In the genomic region with DNA sequence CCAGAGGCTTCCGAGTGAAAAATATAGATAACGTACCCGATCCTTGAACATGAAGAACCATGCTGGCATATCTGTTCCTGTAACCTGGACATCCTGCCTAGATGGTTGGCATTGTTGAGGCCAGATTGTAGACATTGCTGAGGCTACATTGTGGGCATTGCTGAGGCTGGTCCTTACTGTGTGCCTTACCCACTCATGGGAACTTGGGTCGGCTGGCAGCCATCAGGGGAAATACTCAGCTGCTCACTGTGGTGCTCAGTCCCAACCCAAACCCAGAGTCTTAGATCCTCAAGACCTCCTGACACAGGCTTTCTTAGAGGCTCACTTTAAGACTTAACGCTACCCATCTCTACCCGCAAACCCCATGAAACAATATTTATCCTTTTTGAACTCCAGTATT, we compare ENCODE assay signal across 29 mouse cellular contexts.
"Had no signal": no experiment of that assay in that cellular context is flagged by ENCODE, and none has a peak within 500 bp of the region (broad histone marks: within the 10 kb centered on the region; RNA-seq: fewer than 3 reads in every experiment).

No protein-coding gene starts in this region.

- H3K4me3 ChIP-seq: limb, embryonic 10.5 days; limb, embryonic 12.5 days; limb, embryonic 13.5 days; limb, embryonic 15.5 days; liver, embryonic 12.5 days; liver, embryonic 13.5 days; liver, embryonic 15.5 days; lung, embryonic 15.5 days; megakaryocyte, embryonic 14.5 days; midbrain, embryonic 10.5 days; midbrain, embryonic 12.5 days; midbrain, embryonic 13.5 days; midbrain, embryonic 15.5 days; neural tube, embryonic 12.5 days had no signal

- DNase-seq: left cerebral cortex, postnatal 4 days; liver; liver, embryonic 13.5 days; liver, postnatal 0 days; lung, adult 18-20 months; lung, adult 2 months; lung, embryonic 14.5 days; lung, postnatal 10 days; lung, postnatal 14 days; lung, postnatal 36 days; lung, postnatal 4 days; midbrain, embryonic 14.5 days had no signal

- H3K27ac ChIP-seq: limb, embryonic 10.5 days; limb, embryonic 12.5 days; limb, embryonic 13.5 days; limb, embryonic 15.5 days; liver, embryonic 12.5 days; liver, embryonic 13.5 days; liver, embryonic 14.5 days; liver, embryonic 15.5 days; lung, embryonic 15.5 days; macrophage; midbrain, embryonic 10.5 days; midbrain, embryonic 12.5 days; midbrain, embryonic 13.5 days; midbrain, embryonic 15.5 days; neural tube, embryonic 12.5 days had no signal

- H3K27me3 ChIP-seq: limb, embryonic 12.5 days; limb, embryonic 13.5 days; limb, embryonic 15.5 days; lung, embryonic 15.5 days; midbrain, embryonic 15.5 days; neural tube, embryonic 12.5 days had no signal

- H3K4me2 ChIP-seq: limb, embryonic 12.5 days; limb, embryonic 13.5 days; limb, embryonic 15.5 days; liver, embryonic 11.5 days; liver, embryonic 12.5 days; liver, embryonic 13.5 days; liver, embryonic 15.5 days; lung, embryonic 14.5 days; lung, embryonic 15.5 days; midbrain, embryonic 11.5 days; midbrain, embryonic 12.5 days; midbrain, embryonic 13.5 days; midbrain, embryonic 15.5 days; neural tube, embryonic 12.5 days had no signal

- H3K36me3 ChIP-seq: limb, embryonic 10.5 days; limb, embryonic 12.5 days; limb, embryonic 13.5 days; limb, embryonic 15.5 days; liver, embryonic 12.5 days; liver, embryonic 13.5 days; liver, embryonic 15.5 days; lung, embryonic 15.5 days; midbrain, embryonic 10.5 days; midbrain, embryonic 12.5 days; midbrain, embryonic 13.5 days; midbrain, embryonic 15.5 days; neural tube, embryonic 12.5 days had no signal
